Mouse (Mus musculus) stomach, embryonic 15.5 days (tissue): ENCODE results near the gene Tmem14a. TPM values are rescaled to one million over a fixed set of nuclear protein-coding genes. Genes with fewer than 3 reads are reported as not detected.
"Not testable (repeated sequence)": the region's sequence is repeated elsewhere in the genome, so short reads cannot be mapped to it uniquely, and the experiment has no call there.

Source experiments
- ATAC-seq: fragments of 200-750 bp; cut with Nextera tagmentation; 2 replicates; pipeline ENCODE4 v1.8.0; 2017; ENCODE audit warnings: low read depth, moderate number of reproducible peaks, moderate TSS enrichment; ENCODE audit not compliant: insufficient read depth, low FRiP score
- H3K27ac ChIP-seq: fragments of 300-500 bp; sonication (generic); 2 replicates; pipeline ENCODE4 v1.5.1; 2015; ENCODE audit warnings: mild to moderate bottlenecking, inconsistent platforms
- H3K27me3 ChIP-seq: fragments of 300-500 bp; sonication (generic); replicated peaks from 2 replicates; pipeline ENCODE4 v1.6.1; 2015; ENCODE audit warnings: inconsistent platforms
- H3K36me3 ChIP-seq: fragments of 300-500 bp; sonication (generic); 2 replicates; pipeline ENCODE4 v1.6.1; 2015; ENCODE audit warnings: inconsistent platforms
- H3K4me1 ChIP-seq: fragments of 300-500 bp; sonication (generic); 2 replicates; pipeline ENCODE4 v1.6.1; 2015; ENCODE audit warnings: inconsistent platforms
- H3K4me2 ChIP-seq: fragments of 300-500 bp; sonication (generic); 2 replicates; pipeline ENCODE4 v1.6.1; 2015; ENCODE audit warnings: mild to moderate bottlenecking, inconsistent platforms
- H3K4me3 ChIP-seq: fragments of 300-500 bp; sonication (generic); replicated peaks from 2 replicates; pipeline ENCODE4 v1.5.1; 2015; ENCODE audit warnings: inconsistent platforms
- H3K9ac ChIP-seq: fragments of 300-500 bp; sonication (generic); 2 replicates; pipeline ENCODE4 v1.6.1; 2015; ENCODE audit warnings: inconsistent platforms
- H3K9me3 ChIP-seq: fragments of 300-500 bp; sonication (generic); 2 replicates; pipeline ENCODE4 v1.6.1; 2016; ENCODE audit warnings: inconsistent platforms
- WGBS: fragments of 180-500 bp; shearing (Covaris S2); methylation state at CpG from one replicate; pipeline ENCODE4 v1.1.7; 2015; 5-methylcytosine and 5-hydroxymethylcytosine counted together
- polyA plus RNA-seq: library from polyadenylated mRNA; unstranded; fragments of >200 nt; fragmentation: Nextera tagmentation; extraction: Ambion mirVana; gene quantifications from 2 replicates; pipeline ENCODE4 v1.2.1, GENCODE M21; 2015

The Tmem14a gene
- polyA plus RNA-seq, 1 experiment from 2014 or later: 12.1 TPM

DNA sequence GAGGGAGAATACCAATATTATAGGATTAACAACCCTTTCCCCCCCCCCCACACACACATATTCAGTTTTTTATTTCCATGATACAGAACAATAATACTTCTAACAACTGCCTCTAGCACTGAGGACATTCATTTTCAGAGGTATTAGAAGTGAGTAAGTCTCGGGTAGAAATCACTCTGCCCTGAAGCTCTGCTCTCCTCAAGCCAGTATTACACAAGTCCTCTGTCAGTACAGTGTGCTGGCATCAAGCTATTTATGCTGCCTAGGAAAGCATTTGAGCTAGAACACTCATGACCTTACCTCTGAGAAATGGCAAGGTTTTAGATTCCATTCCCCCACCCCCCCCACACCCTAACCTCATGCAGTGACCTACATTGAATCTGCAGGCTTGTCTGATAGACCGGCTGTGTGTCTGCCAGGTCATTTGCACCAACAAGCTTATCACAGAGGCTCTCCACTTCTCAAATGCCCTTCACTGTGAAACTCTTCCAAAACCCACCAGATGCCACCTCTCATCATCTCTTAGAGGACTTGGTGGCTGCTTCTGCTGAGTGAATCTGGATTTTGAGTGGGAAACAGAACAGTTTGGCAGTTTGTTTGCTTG is 56.2 kb downstream of the Tmem14a start:
- Histone ChIP-seq H3K4me1 (no peaks in the 10 kb centered on the region), H3K36me3 (no peaks in the 10 kb centered on the region), H3K27me3 (no peaks in the 10 kb centered on the region), H3K4me3 (no peak overlapping the region), H3K4me2 (no peak overlapping the region), H3K27ac (no peak overlapping the region), H3K9me3 (no peaks in the 10 kb centered on the region), H3K9ac (no peak overlapping the region)
- no peak for ATAC-seq
- 53% methylated on average over 2 of the region's 2 CpGs for WGBS

DNA sequence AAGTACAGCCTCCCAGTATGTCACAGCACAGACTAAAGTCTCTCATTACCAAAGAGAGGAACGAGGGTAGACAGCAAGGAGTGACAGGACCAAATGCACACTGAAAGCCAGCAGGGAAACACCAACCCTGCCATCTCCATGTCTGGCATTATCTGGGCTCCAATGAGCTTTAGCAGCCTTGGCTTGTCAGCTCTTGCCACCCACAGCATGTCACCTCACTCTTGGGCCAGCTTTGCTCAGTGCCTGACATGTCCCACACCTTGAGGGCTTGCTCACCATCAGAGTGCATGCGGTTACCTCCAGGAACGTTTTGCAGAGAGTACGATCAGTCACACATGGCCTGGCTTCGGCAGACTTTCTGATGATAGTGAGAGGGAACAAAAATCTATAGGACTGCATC is 57.0 kb downstream of the Tmem14a start:
- H3K9ac ChIP-seq, H3K27me3 ChIP-seq, H3K9me3 ChIP-seq, H3K4me2 ChIP-seq, H3K27ac ChIP-seq, H3K4me1 ChIP-seq, ATAC-seq, H3K36me3 ChIP-seq, H3K4me3 ChIP-seq: not testable (repeated sequence)
- WGBS: 85% methylated on average over 5 of the region's 5 CpGs

DNA sequence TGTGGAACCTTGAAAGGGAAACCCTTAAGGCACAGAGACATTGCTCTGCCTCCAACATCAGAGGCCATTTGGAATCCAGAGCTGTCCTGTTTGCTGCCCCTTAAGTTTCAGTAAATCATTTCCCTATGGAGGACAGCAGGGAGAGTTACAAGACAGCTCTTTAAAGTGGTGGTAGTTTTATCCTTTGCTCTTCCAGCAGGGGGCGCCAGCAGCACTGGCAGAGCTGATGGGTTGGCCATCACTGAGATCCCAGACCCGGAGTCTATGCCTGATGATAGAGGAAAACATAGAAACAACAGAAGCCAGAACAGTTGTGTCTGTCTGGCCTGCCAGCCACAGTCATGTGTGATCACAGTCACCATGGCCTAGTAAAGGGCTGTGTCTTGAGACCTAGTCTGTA is 57.8 kb downstream of the Tmem14a start:
- H3K9ac ChIP-seq, H3K36me3 ChIP-seq, H3K9me3 ChIP-seq, H3K4me3 ChIP-seq, H3K4me2 ChIP-seq, H3K27me3 ChIP-seq, H3K4me1 ChIP-seq, H3K27ac ChIP-seq, ATAC-seq: not testable (repeated sequence)
- WGBS: 23% methylated on average over 2 of the region's 2 CpGs

Other genes with a start within 250 kb of the Tmem14a start
- 5.7 and 6.3 TPM in 2 replicates for gene Tram2, start 139.3 kb upstream of the Tmem14a start, polyA plus RNA-seq
- gene Gsta3, start 22.0 kb downstream of the Tmem14a start, polyA plus RNA-seq: 18.5 and 21.5 TPM in 2 replicates
- gene Khdc1a, start 131.1 kb downstream of the Tmem14a start, polyA plus RNA-seq: not detected in 2 replicates
- gene Khdc1c, start 149.8 kb downstream of the Tmem14a start, polyA plus RNA-seq: not detected in 2 replicates
- 0.05 and 0.14 TPM in 2 replicates for gene Khdc1b, start 165.0 kb downstream of the Tmem14a start, polyA plus RNA-seq